Mouse (Mus musculus) spleen, adult 2 months (tissue): ENCODE results near the gene Nsf. TPM values are rescaled to one million over a fixed set of nuclear protein-coding genes. Genes with fewer than 3 reads are reported as not detected.

Source experiments
- DNase-seq, 2 experiments: peaks; one replicate each; pipeline versions ENCODE4 v3.0.0 to v3.0.0-alpha.2; 2012 to 2021; ENCODE audit warnings: low spot score in 2 of 2, low read depth in 1 of 2
- H3K27ac ChIP-seq: fragments of 200-500 bp; 2 replicates; pipeline ENCODE4 v1.5.1; 2012; ENCODE audit warnings: low read length, inconsistent platforms; ENCODE audit not compliant: insufficient read depth
- H3K27me3 ChIP-seq: fragments of 200-500 bp; 2 replicates; pipeline ENCODE4 v1.6.1; 2012; ENCODE audit warnings: mild to moderate bottlenecking, moderate library complexity, low read length, inconsistent platforms; ENCODE audit not compliant: control insufficient read depth, insufficient read depth
- H3K36me3 ChIP-seq: fragments of 200-500 bp; 2 replicates; pipeline ENCODE4 v1.6.1; 2012; ENCODE audit warnings: mild to moderate bottlenecking, low read length, inconsistent platforms; ENCODE audit not compliant: control insufficient read depth, insufficient read depth
- H3K4me1 ChIP-seq: fragments of 200-500 bp; 2 replicates; pipeline ENCODE4 v1.6.1; 2011; ENCODE audit warnings: inconsistent platforms; ENCODE audit not compliant: control insufficient read depth, insufficient read depth, insufficient read length
- H3K4me3 ChIP-seq: fragments of 200-500 bp; 2 replicates; pipeline ENCODE4 v1.5.1; 2011; ENCODE audit warnings: mild to moderate bottlenecking, inconsistent platforms; ENCODE audit not compliant: insufficient read depth, insufficient read length; ENCODE audit errors: extremely low read depth
- CTCF ChIP-seq: fragments of 200-500 bp; IDR thresholded peaks from 2 replicates; pipeline ENCODE4 v1.5.1; 2011; ENCODE audit warnings: mild to moderate bottlenecking, inconsistent platforms; ENCODE audit not compliant: insufficient read depth, insufficient read length, insufficient replicate concordance; ENCODE audit errors: extremely low read depth
- POLR2A ChIP-seq: fragments of 200-500 bp; IDR thresholded peaks from 2 replicates; pipeline ENCODE4 v1.6.1; 2011; ENCODE audit warnings: low read depth, low read length, inconsistent platforms
- WGBS: fragments of 180-500 bp; shearing (Covaris S2); methylation state at CpG from one replicate; pipeline ENCODE4 v1.1.7; 2018; 5-methylcytosine and 5-hydroxymethylcytosine counted together
- polyA plus RNA-seq: library from polyadenylated mRNA; depleted of rRNA; stranded (reverse); fragments of >200 nt; gene quantifications from 2 replicates; pipeline ENCODE4 v1.2.3, GENCODE M21; 2012

Gene Nsf
- polyA plus RNA-seq, 1 experiment, result 36.8 TPM

DNA sequence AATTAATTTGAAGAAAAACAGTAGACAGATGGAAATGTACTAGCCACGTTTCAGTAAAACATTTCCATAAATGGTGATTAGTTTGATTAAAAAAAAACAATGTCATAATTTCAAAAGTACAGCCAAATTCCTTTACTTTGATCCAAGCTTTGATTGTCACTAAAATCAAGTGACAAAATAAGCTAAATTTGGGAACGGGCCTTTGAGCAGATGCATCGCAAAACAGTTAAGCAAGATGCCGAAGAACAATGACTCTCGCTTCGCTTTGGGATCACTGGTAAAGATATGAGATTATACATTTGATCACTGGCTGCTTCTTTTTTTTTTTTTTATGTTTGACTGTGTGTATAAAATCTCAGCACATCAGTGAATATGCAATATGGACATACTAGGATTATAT lies 20.0 kb downstream of the Nsf start:
- DNase-seq, result no peak
- Histone ChIP-seq H3K27ac (no peak overlapping the region), H3K4me1 (no peaks in the 10 kb centered on the region), H3K4me3 (no peak overlapping the region), H3K27me3 (no peaks in the 10 kb centered on the region), H3K36me3 (peaks cover 2% of the 10 kb centered on the region)
- TF ChIP-seq POLR2A (no peak), CTCF (no peak)
- 92% methylated on average over 6 of the region's 6 CpGs for WGBS

DNA sequence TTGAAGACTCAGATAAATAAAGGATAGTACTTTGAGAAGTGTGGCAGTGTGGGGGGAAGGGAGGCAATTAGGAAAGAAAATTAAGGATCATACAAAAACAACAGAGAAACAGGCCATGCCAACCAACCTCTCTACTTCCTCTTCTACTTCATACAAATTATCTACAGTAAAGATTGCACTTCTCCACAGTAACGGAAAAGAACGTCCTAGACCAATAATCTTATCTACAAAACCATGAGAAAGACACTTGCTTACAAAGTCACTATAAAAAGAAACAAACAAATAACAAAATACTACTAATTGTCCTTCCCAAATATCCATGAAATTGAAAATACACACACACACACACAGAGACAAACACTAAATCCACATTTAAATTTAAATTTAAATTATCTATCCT lies 29.9 kb downstream of the Nsf start:
- WGBS, result 81% methylated on average over 2 of the region's 2 CpGs
- TF ChIP-seq CTCF (no peak), POLR2A (no peak)
- H3K4me3 ChIP-seq, result no peak overlapping the region
- DNase-seq, result no peak
- no peaks in the 10 kb centered on the region for H3K4me1 ChIP-seq
- H3K27me3 ChIP-seq, result no peaks in the 10 kb centered on the region
- no peak overlapping the region for H3K27ac ChIP-seq
- peaks cover 18% of the 10 kb centered on the region for H3K36me3 ChIP-seq

DNA sequence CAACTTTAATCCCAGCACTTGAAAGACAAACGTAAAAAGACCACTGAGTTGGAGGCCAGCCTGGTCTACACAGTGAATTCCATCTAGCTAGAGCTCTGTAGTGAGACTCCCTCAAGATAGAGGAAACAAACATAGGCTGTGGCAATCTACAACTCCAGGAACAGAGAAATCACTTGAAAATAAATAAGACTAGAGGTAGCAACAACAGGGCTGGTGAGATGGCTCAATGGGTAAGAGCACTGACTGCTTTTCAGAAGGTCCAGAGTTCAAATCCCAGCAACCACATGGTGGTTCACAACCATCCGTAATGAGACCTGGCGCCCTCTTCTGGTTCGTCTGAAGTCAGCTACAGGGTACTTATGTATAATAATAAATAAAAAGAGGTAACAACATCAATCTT lies 30.6 kb downstream of the Nsf start:
- no peaks in the 10 kb centered on the region for H3K27me3 ChIP-seq
- DNase-seq, result no peak
- WGBS, result 91% methylated on average over 4 of the region's 4 CpGs
- H3K36me3 ChIP-seq, result peaks cover 16% of the 10 kb centered on the region
- no peak overlapping the region for H3K27ac ChIP-seq
- TF ChIP-seq POLR2A, result no peak
- TF ChIP-seq CTCF, result no peak
- H3K4me3 ChIP-seq, result no peak overlapping the region
- H3K4me1 ChIP-seq, result no peaks in the 10 kb centered on the region

DNA sequence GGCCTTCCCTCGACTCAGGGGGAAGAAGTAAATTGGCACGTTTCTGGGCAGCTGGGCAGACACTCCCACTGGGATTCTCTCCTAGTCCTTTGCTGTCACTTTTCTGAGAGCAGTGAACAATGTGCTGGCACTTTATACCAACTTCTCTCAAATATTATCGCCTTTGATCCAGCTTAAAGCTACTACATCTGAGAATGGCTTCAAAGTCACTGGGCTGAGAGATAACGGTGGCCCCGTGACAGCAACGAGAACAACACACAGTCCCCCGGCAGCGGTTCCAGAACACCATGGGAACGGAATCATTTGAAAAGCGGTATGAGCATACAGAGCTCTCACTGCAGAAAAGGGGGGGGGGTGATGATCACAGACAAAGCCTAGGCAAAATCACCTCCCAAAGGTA lies 31.0 kb downstream of the Nsf start:
- H3K36me3 ChIP-seq, result peaks cover 16% of the 10 kb centered on the region
- H3K4me1 ChIP-seq, result no peaks in the 10 kb centered on the region
- no peak overlapping the region for H3K27ac ChIP-seq
- no peaks in the 10 kb centered on the region for H3K27me3 ChIP-seq
- no peak for TF ChIP-seq POLR2A
- no peak for DNase-seq
- H3K4me3 ChIP-seq, result no peak overlapping the region
- WGBS, result 93% methylated on average over 10 of the region's 10 CpGs

GRCm38 (mm10) chr11:103920665-103921064 lies 33.2 kb downstream of the Nsf start:
- Histone ChIP-seq H3K36me3 (peaks cover 20% of the 10 kb centered on the region), H3K4me1 (no peaks in the 10 kb centered on the region), H3K4me3 (no peak overlapping the region), H3K27ac (no peak overlapping the region), H3K27me3 (no peaks in the 10 kb centered on the region)
- TF ChIP-seq POLR2A (no peak), CTCF (no peak)
- DNase-seq, result no peak
- WGBS, result 82% methylated on average over 5 of the region's 5 CpGs

GRCm38 (mm10) chr11:103916807-103917206 lies 37.0 kb downstream of the Nsf start:
- Histone ChIP-seq H3K4me3 (no peak overlapping the region), H3K27me3 (no peaks in the 10 kb centered on the region), H3K36me3 (peaks cover 33% of the 10 kb centered on the region), H3K4me1 (no peaks in the 10 kb centered on the region), H3K27ac (no peak overlapping the region)
- TF ChIP-seq CTCF, result no peak
- TF ChIP-seq POLR2A, result no peak
- WGBS, result 70% methylated on average over 7 of the region's 7 CpGs
- no peak for DNase-seq

- WGBS, result 90% methylated on average over 9 of the region's 9 CpGs
- H3K4me1 ChIP-seq, result no peaks in the 10 kb centered on the region
- no peak for TF ChIP-seq CTCF
- TF ChIP-seq POLR2A, result no peak
- H3K4me3 ChIP-seq, result no peak overlapping the region
- H3K27ac ChIP-seq, result no peak overlapping the region
- peaks cover 32% of the 10 kb centered on the region for H3K36me3 ChIP-seq
- no peaks in the 10 kb centered on the region for H3K27me3 ChIP-seq
- DNase-seq, result no peak
Observed at GRCm38 (mm10) chr11:103915686-103916085, 38.2 kb downstream of the Nsf start.
